Mouse (Mus musculus) kidney, postnatal 14 days (tissue): ENCODE measurements at regions not wholly inside any gene's neighbourhood (a gene's known extent, or its start where the extent isn't known, plus 50 kb on each side); places are given as distances from the start of the nearest gene placed in this dataset.

Source experiments
- DNase-seq: peaks from one replicate; pipeline ENCODE4 v3.0.0; 2022; ENCODE audit warnings: mixed read lengths

- no peak for DNase-seq
These were observed 372.4 kb downstream of the Foxo1 start for GRCm38 (mm10) chr3:52640250-52641147.

- DNase-seq, result no peak
These were observed 370.7 kb downstream of the Foxo1 start for GRCm38 (mm10) chr3:52638816-52639215.

- peak; percentile 55 for DNase-seq
These were observed 366.2 kb downstream of the Foxo1 start for GRCm38 (mm10) chr3:52634353-52634752.

GRCm38 (mm10) chr3:52633491-52634100 lies 365.5 kb downstream of the Foxo1 start:
- DNase-seq, result no peak

GRCm38 (mm10) chr3:52632635-52633034 lies 364.5 kb downstream of the Foxo1 start:
- no peak for DNase-seq

- no peak for DNase-seq
These were observed 362.1 kb downstream of the Foxo1 start for GRCm38 (mm10) chr3:52630209-52630608.

- no peak for DNase-seq
These were observed 357.0 kb downstream of the Foxo1 start for GRCm38 (mm10) chr3:52625125-52625524.

- no peak for DNase-seq
These were observed 354.4 kb downstream of the Foxo1 start for GRCm38 (mm10) chr3:52622530-52622929.

GRCm38 (mm10) chr3:52621936-52622335 lies 353.8 kb downstream of the Foxo1 start:
- no peak for DNase-seq

GRCm38 (mm10) chr3:52618925-52619224 lies 350.7 kb downstream of the Foxo1 start:
- DNase-seq, result no peak

GRCm38 (mm10) chr3:52618212-52618924 lies 350.2 kb downstream of the Foxo1 start:
- no peak for DNase-seq

- DNase-seq, result peak; percentile 72
These were observed 349.4 kb downstream of the Foxo1 start for GRCm38 (mm10) chr3:52617413-52618149.

- DNase-seq, result no peak
These were observed 343.7 kb downstream of the Foxo1 start for GRCm38 (mm10) chr3:52611881-52612280.

GRCm38 (mm10) chr3:52610466-52610865 lies 342.3 kb downstream of the Foxo1 start:
- DNase-seq, result no peak

GRCm38 (mm10) chr3:52608086-52608426 lies 339.9 kb downstream of the Foxo1 start:
- DNase-seq, result no peak

GRCm38 (mm10) chr3:52607379-52608085 lies 339.4 kb downstream of the Foxo1 start:
- DNase-seq, result no peak

- peak; percentile 17 for DNase-seq
These were observed 337.2 kb downstream of the Foxo1 start for GRCm38 (mm10) chr3:52605261-52605771.

GRCm38 (mm10) chr3:52603244-52603704 lies 335.1 kb downstream of the Foxo1 start:
- DNase-seq, result no peak

- DNase-seq, result peak; percentile 24
These were observed 333.0 kb downstream of the Foxo1 start for GRCm38 (mm10) chr3:52601011-52601745.

GRCm38 (mm10) chr3:52600581-52600980 lies 332.4 kb downstream of the Foxo1 start:
- DNase-seq, result no peak

GRCm38 (mm10) chr3:52600146-52600545 lies 332.0 kb downstream of the Foxo1 start:
- no peak for DNase-seq
